Mouse (Mus musculus) lung, embryonic 14.5 days (tissue): ENCODE measurements at regions not wholly inside any gene's neighbourhood (a gene's known extent, or its start where the extent isn't known, plus 50 kb on each side); places are given as distances from the start of the nearest gene placed in this dataset.

Source experiments
- ATAC-seq: fragments of 200-750 bp; cut with Nextera tagmentation; 2 replicates; pipeline ENCODE4 v1.8.0; 2017; ENCODE audit warnings: mild to moderate bottlenecking, moderate TSS enrichment, moderate library complexity; ENCODE audit not compliant: insufficient read depth
- DNase-seq: peaks from one replicate; pipeline ENCODE4 v3.0.0-alpha.2; 2015
- H3K27ac ChIP-seq: fragments of 300-500 bp; sonication (generic); 2 replicates; pipeline ENCODE4 v1.5.1; 2014; ENCODE audit warnings: low read depth, mild to moderate bottlenecking, moderate library complexity
- H3K27me3 ChIP-seq: fragments of 300-500 bp; sonication (generic); 2 replicates; pipeline ENCODE4 v1.6.1; 2014; ENCODE audit warnings: low read length, control low read depth; ENCODE audit not compliant: insufficient read depth
- H3K36me3 ChIP-seq: fragments of 300-500 bp; sonication (generic); 2 replicates; pipeline ENCODE4 v1.6.1; 2014; ENCODE audit warnings: control low read depth; ENCODE audit not compliant: insufficient read depth
- H3K4me1 ChIP-seq: fragments of 300-500 bp; sonication (generic); 2 replicates; pipeline ENCODE4 v1.6.1; 2014; ENCODE audit warnings: antibody characterized with exemption, control low read depth; ENCODE audit not compliant: insufficient read depth
- H3K4me2 ChIP-seq: fragments of 300-500 bp; sonication (generic); 2 replicates; pipeline ENCODE4 v1.6.1; 2014; ENCODE audit warnings: mild to moderate bottlenecking
- H3K4me3 ChIP-seq: fragments of 300-500 bp; sonication (generic); 2 replicates; pipeline ENCODE4 v1.5.1; 2014; ENCODE audit warnings: low read depth, low read length
- H3K9ac ChIP-seq: fragments of 300-500 bp; sonication (generic); 2 replicates; pipeline ENCODE4 v1.6.1; 2014
- H3K9me3 ChIP-seq: fragments of 300-500 bp; sonication (generic); 2 replicates; pipeline ENCODE4 v1.6.1; 2016; ENCODE audit warnings: low read depth, low read length, control low read depth
- CTCF ChIP-seq: IDR thresholded peaks from 2 replicates; pipeline ENCODE4 v1.5.1; 2016; ENCODE audit warnings: antibody characterized with exemption, low read depth
- WGBS: fragments of 180-500 bp; shearing (Covaris S2); extraction: QIAGEN DNeasy Blood & Tissue Kit; methylation state at CpG from one replicate; pipeline ENCODE4 v1.1.7; 2014; 5-methylcytosine and 5-hydroxymethylcytosine counted together

DNA sequence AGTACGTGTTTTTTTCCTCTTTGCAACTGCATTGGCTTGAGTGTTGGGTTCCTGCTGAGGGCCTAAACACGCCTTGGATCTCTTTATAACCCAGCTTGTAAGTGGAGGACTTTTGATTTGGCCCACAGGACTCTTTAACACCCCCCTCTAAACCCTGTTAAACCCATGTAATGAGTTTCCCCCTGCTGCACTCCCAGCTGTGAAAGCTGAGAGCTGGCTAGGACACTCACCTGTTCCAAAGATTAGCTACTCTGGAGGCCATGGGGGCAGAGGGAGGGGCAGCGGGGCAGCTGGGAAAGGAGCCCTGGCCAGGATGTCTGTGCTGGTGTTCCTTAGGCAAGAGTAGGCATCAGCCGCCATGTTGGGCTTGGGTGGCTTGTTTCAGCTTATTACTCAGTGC is 128.7 kb upstream of the Irx3 start:
- H3K27me3 ChIP-seq, result no peaks in the 10 kb centered on the region
- H3K9me3 ChIP-seq, result no peaks in the 10 kb centered on the region
- H3K4me1 ChIP-seq, result no peaks in the 10 kb centered on the region
- DNase-seq (no peak), ATAC-seq (no peak)
- H3K27ac ChIP-seq, result no peak overlapping the region
- WGBS, result 81% methylated on average over 4 of the region's 4 CpGs
- H3K9ac ChIP-seq, result no peak overlapping the region
- H3K4me2 ChIP-seq, result no peak overlapping the region
- no peaks in the 10 kb centered on the region for H3K36me3 ChIP-seq
- TF ChIP-seq CTCF, result no peak
- H3K4me3 ChIP-seq, result no peak overlapping the region

- Histone ChIP-seq H3K9me3 (no peaks in the 10 kb centered on the region), H3K36me3 (no peaks in the 10 kb centered on the region), H3K4me3 (no peak overlapping the region), H3K27ac (no peak overlapping the region), H3K4me2 (no peak overlapping the region), H3K27me3 (no peaks in the 10 kb centered on the region), H3K4me1 (no peaks in the 10 kb centered on the region), H3K9ac (no peak overlapping the region)
- ATAC-seq (no peak), DNase-seq (no peak)
- TF ChIP-seq CTCF, result no peak
- WGBS, result 49% methylated on average over 8 of the region's 8 CpGs
Observed at GRCm38 (mm10) chr8:91925968-91926524, 124.2 kb upstream of the Irx3 start.

- ATAC-seq (no peak), DNase-seq (no peak)
- no peak overlapping the region for H3K4me2 ChIP-seq
- no peak overlapping the region for H3K9ac ChIP-seq
- no peaks in the 10 kb centered on the region for H3K4me1 ChIP-seq
- H3K27me3 ChIP-seq, result no peaks in the 10 kb centered on the region
- no peaks in the 10 kb centered on the region for H3K36me3 ChIP-seq
- H3K4me3 ChIP-seq, result no peak overlapping the region
- no peak for TF ChIP-seq CTCF
- H3K27ac ChIP-seq, result no peak overlapping the region
- 84% methylated on average over 4 of the region's 4 CpGs for WGBS
- no peaks in the 10 kb centered on the region for H3K9me3 ChIP-seq
Observed at GRCm38 (mm10) chr8:91924152-91924551, 122.3 kb upstream of the Irx3 start.

DNA sequence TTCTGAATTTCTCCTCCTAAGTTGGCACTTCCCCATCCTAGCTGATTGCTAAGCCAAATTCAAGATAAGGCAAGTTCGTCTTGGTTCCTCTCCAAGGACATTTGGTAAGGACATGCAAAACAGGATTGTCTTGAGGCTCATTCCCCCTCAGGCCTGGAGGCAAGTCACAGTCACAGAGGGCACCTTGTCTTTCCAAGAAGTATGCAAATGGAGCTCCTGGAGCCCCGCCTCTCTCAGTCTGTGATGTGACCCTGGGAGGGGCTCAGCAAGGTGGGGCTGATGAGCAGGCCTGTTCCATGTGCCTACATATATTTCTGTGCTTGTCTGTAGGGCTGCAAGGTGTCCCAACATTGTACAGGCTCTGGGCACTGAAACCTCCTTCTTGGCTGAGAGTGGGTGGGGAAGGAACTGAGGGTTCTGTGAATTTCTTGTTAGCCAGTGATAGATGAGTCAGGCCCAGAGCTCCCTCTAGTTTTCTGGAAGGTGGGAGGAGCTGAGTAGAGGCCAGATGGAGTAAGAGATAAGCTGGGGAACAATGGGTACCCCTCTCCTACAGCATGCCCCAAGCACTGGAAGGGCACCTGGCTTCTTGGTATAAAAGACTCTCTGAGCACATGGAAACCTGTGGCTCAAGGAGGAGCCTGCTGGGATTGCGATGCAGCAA is 120.5 kb upstream of the Irx3 start:
- Histone ChIP-seq H3K4me3 (no peak overlapping the region), H3K27me3 (no peaks in the 10 kb centered on the region), H3K4me2 (no peak overlapping the region), H3K36me3 (no peaks in the 10 kb centered on the region), H3K27ac (no peak overlapping the region), H3K4me1 (no peaks in the 10 kb centered on the region), H3K9me3 (no peaks in the 10 kb centered on the region), H3K9ac (no peak overlapping the region)
- ATAC-seq, result no peak
- no peak for DNase-seq
- no peak for TF ChIP-seq CTCF
- WGBS, result 68% methylated on average over 3 of the region's 3 CpGs

- H3K4me1 ChIP-seq, result no peaks in the 10 kb centered on the region
- no peak overlapping the region for H3K4me3 ChIP-seq
- H3K9me3 ChIP-seq, result no peaks in the 10 kb centered on the region
- 80% methylated on average over 5 of the region's 5 CpGs for WGBS
- no peak overlapping the region for H3K9ac ChIP-seq
- H3K27ac ChIP-seq, result no peak overlapping the region
- no peak for ATAC-seq
- no peak overlapping the region for H3K4me2 ChIP-seq
- no peak for DNase-seq
- H3K36me3 ChIP-seq, result no peaks in the 10 kb centered on the region
- H3K27me3 ChIP-seq, result no peaks in the 10 kb centered on the region
- no peak for TF ChIP-seq CTCF
Observed at GRCm38 (mm10) chr8:91917834-91918233, 116.0 kb upstream of the Irx3 start.

DNA sequence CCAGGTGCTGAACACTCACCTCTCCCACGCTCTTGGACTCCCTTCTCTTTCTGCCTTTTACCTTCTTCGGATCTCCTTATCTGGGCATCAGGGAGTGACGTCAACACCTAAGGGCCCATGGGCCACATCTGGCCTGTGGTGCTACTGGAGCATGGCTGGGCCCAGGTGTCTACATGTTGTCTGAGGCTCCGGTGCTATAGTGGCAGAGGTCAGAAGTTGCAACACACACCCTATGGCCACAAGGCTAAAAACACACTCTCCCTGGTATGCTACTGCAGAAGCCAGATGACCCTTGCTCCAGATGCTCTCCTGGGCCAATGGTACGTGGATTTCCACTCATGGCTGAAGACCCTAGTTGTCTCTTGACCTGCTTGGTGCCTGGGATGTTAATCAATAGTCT is 112.1 kb upstream of the Irx3 start:
- Histone ChIP-seq H3K36me3 (no peaks in the 10 kb centered on the region), H3K9me3 (no peaks in the 10 kb centered on the region), H3K4me1 (peaks cover 5% of the 10 kb centered on the region; the same call in 1 of the 2 replicates), H3K27me3 (no peaks in the 10 kb centered on the region), H3K27ac (no peak overlapping the region), H3K9ac (no peak overlapping the region), H3K4me3 (no peak overlapping the region), H3K4me2 (no peak overlapping the region)
- no peak for DNase-seq
- ATAC-seq, result no peak
- 80% methylated on average over 5 of the region's 5 CpGs for WGBS
- no peak for TF ChIP-seq CTCF

GRCm38 (mm10) chr8:91913121-91913520 is 111.3 kb upstream of the Irx3 start:
- peaks cover 6% of the 10 kb centered on the region; the same call in 1 of the 2 replicates for H3K4me1 ChIP-seq
- 36% methylated on average over 6 of the region's 6 CpGs for WGBS
- ATAC-seq (no peak), DNase-seq (no peak)
- no peak overlapping the region for H3K27ac ChIP-seq
- H3K9ac ChIP-seq, result no peak overlapping the region
- no peak overlapping the region for H3K4me3 ChIP-seq
- H3K4me2 ChIP-seq, result no peak overlapping the region
- no peaks in the 10 kb centered on the region for H3K9me3 ChIP-seq
- TF ChIP-seq CTCF, result no peak
- no peaks in the 10 kb centered on the region for H3K36me3 ChIP-seq
- no peaks in the 10 kb centered on the region for H3K27me3 ChIP-seq
